Mouse (Mus musculus): Measurements from ENCODE around the gene Zfp940. TPM values are rescaled to one million over a fixed set of nuclear protein-coding genes. Genes with fewer than 3 reads are reported as not detected.
"Not testable (repeated sequence)": the region's sequence is repeated elsewhere in the genome, so short reads cannot be mapped to it uniquely, and the experiment has no call there.

Zfp940 gene
- 12.6 and 16.1 TPM in 2 replicates for polyA plus RNA-seq (2014; fragmentation: Nextera tagmentation; extraction: Ambion mirVana)

DNA sequence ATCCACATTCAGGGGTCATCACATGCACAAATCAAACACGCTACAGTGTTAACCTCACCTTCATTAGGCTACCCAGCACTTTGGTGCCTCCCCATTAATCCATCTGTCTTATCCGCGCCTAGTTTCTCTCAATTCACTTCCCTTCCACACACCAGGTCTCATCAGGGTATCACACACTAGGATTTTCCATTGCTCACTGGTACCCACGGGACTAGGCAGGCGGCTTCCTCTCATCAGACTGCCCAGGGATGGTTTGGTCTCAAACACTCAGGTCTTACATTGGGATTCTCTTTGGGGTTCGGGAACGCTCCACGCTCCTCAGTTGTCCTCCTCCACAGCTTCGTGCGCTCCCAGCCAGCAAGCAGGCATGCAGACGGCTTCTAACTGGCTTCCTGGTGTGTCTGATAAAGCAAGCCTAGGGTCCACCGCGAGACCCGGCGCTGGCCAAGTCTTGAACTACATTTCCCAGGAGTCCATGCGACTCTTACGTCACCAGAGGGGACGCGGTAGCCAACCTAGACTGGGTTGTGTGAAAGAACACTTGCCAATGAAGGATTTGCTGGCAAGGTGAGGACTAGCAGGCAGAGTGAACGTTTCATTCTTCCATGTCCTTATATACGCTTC is at the start of gene Zfp940:
TSS of gene Zfp940 (minus strand) at position 451 of the 624 bp plus-strand sequence.
- Histone ChIP-seq H3K36me3 (replicated peaks; ENCODE audit: control insufficient read depth, insufficient read depth) (peaks cover 12% of the 10 kb centered on the region), H3K27ac (peak within 1 kb of the TSS; percentile 62), H3K4me1 (replicated peaks; ENCODE audit: control insufficient read depth, insufficient read depth, low read length) (no peaks in the 10 kb centered on the region), H3K4me2 (replicated peaks) (peak within 1 kb of the TSS; percentile 66), H3K9ac (peak within 1 kb of the TSS; percentile 67), H3K4me3 (replicated peaks; ENCODE audit: low read length) (peak within 1 kb of the TSS; percentile 46), H3K9me3 (ENCODE audit: control insufficient read depth, low read length) (no peaks in the 10 kb centered on the region), H3K27me3 (ENCODE audit: control insufficient read depth, insufficient read depth, low read length) (no peaks in the 10 kb centered on the region)
- WGBS, result 1% methylated on average over 21 of the region's 21 CpGs
- ATAC-seq (ENCODE audit: low FRiP score), result peak; percentile 98
- peak; percentile 96 for DNase-seq (ENCODE audit: low spot score)

DNA sequence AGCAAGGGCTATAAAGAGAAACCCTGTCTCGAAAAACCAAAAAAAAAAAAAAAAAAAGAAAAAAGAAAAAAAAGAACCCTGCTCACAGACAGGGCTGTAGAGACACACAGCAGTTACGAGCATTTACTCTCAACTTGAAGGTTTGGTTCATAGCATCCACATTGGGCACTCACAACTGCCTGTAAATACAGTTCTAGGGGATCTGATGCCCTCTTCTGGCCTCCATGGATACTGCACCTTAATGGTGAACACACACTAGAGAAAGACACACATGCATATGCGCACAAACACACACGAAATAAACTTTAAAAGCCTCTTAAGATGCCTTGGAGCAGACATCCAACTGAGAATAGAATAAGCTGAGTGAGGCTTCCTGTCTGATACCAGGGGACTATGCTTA is 44.9 kb upstream of the Zfp940 start:
- Histone ChIP-seq H3K4me3 (replicated peaks; ENCODE audit: low read length) (no peak overlapping the region), H3K36me3 (replicated peaks; ENCODE audit: control insufficient read depth, insufficient read depth) (peaks cover 97% of the 10 kb centered on the region), H3K9ac (no peak overlapping the region), H3K4me2 (replicated peaks) (no peak overlapping the region), H3K27me3 (ENCODE audit: control insufficient read depth, insufficient read depth, low read length) (no peaks in the 10 kb centered on the region), H3K4me1 (replicated peaks; ENCODE audit: control insufficient read depth, insufficient read depth, low read length) (no peaks in the 10 kb centered on the region), H3K27ac (no peak overlapping the region), H3K9me3 (ENCODE audit: control insufficient read depth, low read length) (peaks cover 32% of the 10 kb centered on the region)
- ATAC-seq (ENCODE audit: low FRiP score) (no peak), DNase-seq (ENCODE audit: low spot score) (no peak)
- WGBS, result 98% methylated on average over 4 of the region's 4 CpGs

DNA sequence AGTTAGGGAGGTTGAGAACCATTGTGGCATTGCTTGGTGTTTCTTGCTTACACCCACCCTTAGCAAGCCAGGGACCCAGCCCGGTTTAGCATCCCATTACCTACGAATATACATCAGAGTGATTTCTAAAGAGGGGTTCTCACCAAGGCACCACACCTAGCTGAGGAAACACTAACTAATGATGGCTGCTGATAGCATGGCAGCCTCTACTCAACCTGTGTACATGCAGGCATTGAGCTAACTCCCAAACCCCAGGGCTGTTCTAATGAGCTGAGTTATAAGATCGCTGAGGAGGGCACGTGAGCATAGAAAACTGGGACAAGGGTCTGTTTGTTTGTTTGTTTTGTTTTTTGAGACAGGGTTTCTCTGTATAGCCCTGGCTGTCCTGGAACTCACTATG is 39.3 kb upstream of the Zfp940 start:
- WGBS, result 98% methylated on average over 4 of the region's 4 CpGs
- DNase-seq (ENCODE audit: low spot score) (no peak), ATAC-seq (ENCODE audit: low FRiP score) (no peak)
- Histone ChIP-seq H3K4me2 (replicated peaks) (no peak overlapping the region), H3K9me3 (ENCODE audit: control insufficient read depth, low read length) (peaks cover 51% of the 10 kb centered on the region), H3K4me3 (replicated peaks; ENCODE audit: low read length) (no peak overlapping the region), H3K36me3 (replicated peaks; ENCODE audit: control insufficient read depth, insufficient read depth) (peaks cover 82% of the 10 kb centered on the region), H3K27ac (no peak overlapping the region), H3K4me1 (replicated peaks; ENCODE audit: control insufficient read depth, insufficient read depth, low read length) (no peaks in the 10 kb centered on the region), H3K27me3 (ENCODE audit: control insufficient read depth, insufficient read depth, low read length) (no peaks in the 10 kb centered on the region), H3K9ac (no peak overlapping the region)

DNA sequence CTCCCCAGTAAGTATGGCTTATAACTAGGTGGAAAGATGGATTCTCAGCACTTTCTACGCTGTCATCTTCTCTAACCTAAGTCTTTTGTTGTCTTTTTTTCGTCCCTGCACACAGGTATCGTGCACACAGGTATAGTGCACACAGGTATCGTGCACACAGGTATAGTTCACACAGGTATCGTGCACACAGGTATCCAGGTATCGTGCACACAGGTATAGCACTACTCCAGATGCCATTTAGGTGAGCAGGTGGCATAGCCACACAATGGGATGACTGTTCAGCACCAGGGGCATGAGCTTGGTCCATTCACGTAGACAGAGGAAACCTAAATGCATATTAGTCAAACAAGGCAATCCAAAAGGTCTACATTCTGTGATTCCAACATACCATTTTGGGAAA is 37.0 kb upstream of the Zfp940 start:
- no peak overlapping the region for H3K4me2 ChIP-seq (replicated peaks)
- DNase-seq (ENCODE audit: low spot score) (no peak), ATAC-seq (ENCODE audit: low FRiP score) (no peak)
- peaks cover 59% of the 10 kb centered on the region for H3K36me3 ChIP-seq (replicated peaks; ENCODE audit: control insufficient read depth, insufficient read depth)
- H3K9ac ChIP-seq, result no peak overlapping the region
- no peaks in the 10 kb centered on the region for H3K27me3 ChIP-seq (ENCODE audit: control insufficient read depth, insufficient read depth, low read length)
- H3K4me3 ChIP-seq (replicated peaks; ENCODE audit: low read length), result no peak overlapping the region
- 97% methylated on average over 7 of the region's 7 CpGs for WGBS
- peaks cover 66% of the 10 kb centered on the region for H3K9me3 ChIP-seq (ENCODE audit: control insufficient read depth, low read length)
- no peaks in the 10 kb centered on the region for H3K4me1 ChIP-seq (replicated peaks; ENCODE audit: control insufficient read depth, insufficient read depth, low read length)
- no peak overlapping the region for H3K27ac ChIP-seq

DNA sequence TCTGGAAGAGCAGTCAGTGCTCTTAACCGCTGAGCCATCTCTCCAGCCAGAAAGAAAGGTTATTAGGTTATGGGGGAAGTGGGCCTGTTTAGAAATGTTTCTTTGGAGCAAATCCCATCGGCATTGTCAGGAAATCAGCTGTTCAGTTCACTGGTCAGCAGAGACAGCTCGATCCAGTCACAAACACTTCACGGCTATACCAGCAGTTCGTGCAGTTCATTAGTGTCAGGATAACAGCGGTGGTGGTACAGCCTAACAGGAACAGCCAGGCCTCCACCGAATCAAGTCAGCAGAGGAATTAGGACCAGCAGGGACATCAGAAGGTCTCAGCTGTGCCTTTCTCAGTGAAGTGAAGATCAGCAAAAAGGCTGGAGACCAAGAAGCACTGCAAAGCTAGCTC is 27.4 kb upstream of the Zfp940 start:
- Histone ChIP-seq H3K9ac (no peak overlapping the region), H3K4me1 (replicated peaks; ENCODE audit: control insufficient read depth, insufficient read depth, low read length) (no peaks in the 10 kb centered on the region), H3K9me3 (ENCODE audit: control insufficient read depth, low read length) (peaks cover 21% of the 10 kb centered on the region), H3K36me3 (replicated peaks; ENCODE audit: control insufficient read depth, insufficient read depth) (peaks cover 25% of the 10 kb centered on the region), H3K4me3 (replicated peaks; ENCODE audit: low read length) (no peak overlapping the region), H3K4me2 (replicated peaks) (no peak overlapping the region), H3K27me3 (ENCODE audit: control insufficient read depth, insufficient read depth, low read length) (no peaks in the 10 kb centered on the region), H3K27ac (no peak overlapping the region)
- ATAC-seq (ENCODE audit: low FRiP score), result no peak
- 93% methylated on average over 7 of the region's 7 CpGs for WGBS
- DNase-seq (ENCODE audit: low spot score), result no peak

DNA sequence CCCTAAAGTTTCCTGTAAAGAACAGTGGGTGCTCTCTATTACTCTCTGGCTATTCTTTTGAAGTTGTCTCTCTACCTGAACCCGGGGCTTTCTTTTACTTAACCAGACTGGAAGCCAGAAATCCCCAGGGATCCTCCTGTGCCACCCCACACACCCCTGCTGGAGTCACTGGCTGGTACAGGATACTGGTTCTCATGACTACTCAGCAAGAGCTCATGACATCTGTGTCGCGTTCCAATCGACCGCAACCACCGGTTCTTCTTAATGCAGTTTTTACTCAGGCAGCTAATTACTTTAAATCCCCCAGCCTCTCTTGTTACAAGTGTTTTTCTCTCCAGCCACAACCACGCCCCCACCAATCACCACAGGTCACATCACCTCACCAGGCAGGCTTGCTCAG is 26.6 kb upstream of the Zfp940 start:
- Histone ChIP-seq H3K4me3 (replicated peaks; ENCODE audit: low read length) (no peak overlapping the region), H3K27me3 (ENCODE audit: control insufficient read depth, insufficient read depth, low read length) (no peaks in the 10 kb centered on the region), H3K27ac (no peak overlapping the region), H3K36me3 (replicated peaks; ENCODE audit: control insufficient read depth, insufficient read depth) (peaks cover 34% of the 10 kb centered on the region), H3K4me2 (replicated peaks) (no peak overlapping the region), H3K4me1 (replicated peaks; ENCODE audit: control insufficient read depth, insufficient read depth, low read length) (no peaks in the 10 kb centered on the region), H3K9ac (no peak overlapping the region), H3K9me3 (ENCODE audit: control insufficient read depth, low read length) (peaks cover 25% of the 10 kb centered on the region)
- WGBS, result 78% methylated on average over 7 of the region's 7 CpGs
- ATAC-seq (ENCODE audit: low FRiP score) (no peak), DNase-seq (ENCODE audit: low spot score) (no peak)

- H3K4me2 ChIP-seq (replicated peaks); H3K27ac ChIP-seq; ATAC-seq (ENCODE audit: low FRiP score); H3K4me1 ChIP-seq (replicated peaks; ENCODE audit: control insufficient read depth, insufficient read depth, low read length); H3K4me3 ChIP-seq (replicated peaks; ENCODE audit: low read length); H3K9ac ChIP-seq; DNase-seq (ENCODE audit: low spot score); H3K27me3 ChIP-seq (ENCODE audit: control insufficient read depth, insufficient read depth, low read length): not testable (repeated sequence)
- H3K36me3 ChIP-seq (replicated peaks; ENCODE audit: control insufficient read depth, insufficient read depth), result peaks cover 52% of the 10 kb centered on the region
- H3K9me3 ChIP-seq (ENCODE audit: control insufficient read depth, low read length), result peaks cover 44% of the 10 kb centered on the region
- 91% methylated on average over 9 of the region's 9 CpGs for WGBS
Measured at GRCm38 (mm10) chr7:29877561-29877960, 24.1 kb upstream of the Zfp940 start.

- H3K27ac ChIP-seq, result no peak overlapping the region
- no peaks in the 10 kb centered on the region for H3K4me1 ChIP-seq (replicated peaks; ENCODE audit: control insufficient read depth, insufficient read depth, low read length)
- no peak overlapping the region for H3K4me3 ChIP-seq (replicated peaks; ENCODE audit: low read length)
- H3K9me3 ChIP-seq (ENCODE audit: control insufficient read depth, low read length), result peaks cover 63% of the 10 kb centered on the region
- H3K27me3 ChIP-seq (ENCODE audit: control insufficient read depth, insufficient read depth, low read length), result no peaks in the 10 kb centered on the region
- no peak overlapping the region for H3K9ac ChIP-seq
- peaks cover 62% of the 10 kb centered on the region for H3K36me3 ChIP-seq (replicated peaks; ENCODE audit: control insufficient read depth, insufficient read depth)
- 97% methylated on average over 10 of the region's 10 CpGs for WGBS
- no peak for DNase-seq (ENCODE audit: low spot score)
- no peak overlapping the region for H3K4me2 ChIP-seq (replicated peaks)
- ATAC-seq (ENCODE audit: low FRiP score), result no peak
Measured at GRCm38 (mm10) chr7:29874256-29874655, 20.8 kb upstream of the Zfp940 start.

DNA sequence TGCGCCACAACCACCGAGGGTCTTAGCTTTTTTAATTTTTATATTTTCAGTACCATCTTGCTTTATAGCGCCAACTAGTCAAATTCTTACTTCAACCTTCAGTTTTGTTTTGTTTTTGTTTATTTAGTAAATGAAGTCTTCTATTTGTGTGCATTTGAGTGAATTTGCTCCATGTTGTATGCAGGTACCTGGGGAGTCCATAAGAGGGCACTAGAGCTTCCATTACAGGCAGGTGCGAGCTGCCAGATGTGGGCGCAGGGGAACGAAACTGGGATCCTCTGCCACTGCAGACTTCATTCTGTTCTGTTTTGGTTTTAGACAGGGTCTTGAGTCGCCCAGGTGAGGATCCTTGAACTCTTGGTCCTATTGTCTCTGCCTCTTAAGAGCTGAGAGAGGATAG is 8.2 kb upstream of the Zfp940 start:
- Histone ChIP-seq H3K9me3 (ENCODE audit: control insufficient read depth, low read length) (no peaks in the 10 kb centered on the region), H3K4me1 (replicated peaks; ENCODE audit: control insufficient read depth, insufficient read depth, low read length) (peaks cover 9% of the 10 kb centered on the region), H3K4me3 (replicated peaks; ENCODE audit: low read length) (no peak overlapping the region), H3K36me3 (replicated peaks; ENCODE audit: control insufficient read depth, insufficient read depth) (peaks cover 9% of the 10 kb centered on the region; the same call in 1 of the 2 replicates), H3K4me2 (replicated peaks) (no peak overlapping the region), H3K27me3 (ENCODE audit: control insufficient read depth, insufficient read depth, low read length) (no peaks in the 10 kb centered on the region), H3K27ac (no peak overlapping the region), H3K9ac (no peak overlapping the region)
- DNase-seq (ENCODE audit: low spot score), result no peak
- WGBS, result 83% methylated on average over 7 of the region's 7 CpGs
- ATAC-seq (ENCODE audit: low FRiP score), result no peak
